Mouse (Mus musculus): ENCODE measurements at regions not wholly inside any gene's neighbourhood (a gene's known extent, or its start where the extent isn't known, plus 50 kb on each side); places are given as distances from the start of the nearest gene placed in this dataset.

GRCm38 (mm10) chr14:120705301-120705801 is 205.7 kb upstream of the Ipo5 start:
- TF ChIP-seq CTCF (IDR thresholded peaks at IDR 0.05; ENCODE audit: insufficient read depth, low read length) (no peak), POLR2A (IDR thresholded peaks at IDR 0.05; ENCODE audit: borderline replicate concordance, extremely low read depth, low read depth, low read length) (no peak)
